Mouse (Mus musculus) spleen, postnatal 36 days (tissue): Measurements from ENCODE around the gene Fat4.

Experiments used
- DNase-seq, 2 experiments: peaks; one replicate each; pipeline ENCODE4 v3.0.0; 2022; ENCODE audit warnings: low spot score in 2 of 2, mixed read lengths in 1 of 2

Gene Fat4

GRCm38 (mm10) chr3:38907676-38908425 lies 21.1 kb downstream of the Fat4 start:
- DNase-seq = no peak

- no peak for DNase-seq
Observed at GRCm38 (mm10) chr3:38908426-38909111, 21.8 kb downstream of the Fat4 start.

GRCm38 (mm10) chr3:38912768-38913487 lies 26.2 kb downstream of the Fat4 start:
- DNase-seq = no peak

- DNase-seq = no peak
Observed at GRCm38 (mm10) chr3:38913488-38914105, 26.9 kb downstream of the Fat4 start.

GRCm38 (mm10) chr3:38918926-38919325 lies 32.2 kb downstream of the Fat4 start:
- no peak for DNase-seq

GRCm38 (mm10) chr3:38921031-38921430 lies 34.3 kb downstream of the Fat4 start:
- no peak for DNase-seq

- DNase-seq = no peak
Observed at GRCm38 (mm10) chr3:38923251-38923686, 36.5 kb downstream of the Fat4 start.

GRCm38 (mm10) chr3:38928076-38928686 lies 41.4 kb downstream of the Fat4 start:
- no peak for DNase-seq

- no peak for DNase-seq
Observed at GRCm38 (mm10) chr3:38928751-38929150, 42.0 kb downstream of the Fat4 start.

- DNase-seq = no peak
Observed at GRCm38 (mm10) chr3:38934780-38935179, 48.0 kb downstream of the Fat4 start.

- DNase-seq = no peak
Observed at GRCm38 (mm10) chr3:38936485-38936884, 49.7 kb downstream of the Fat4 start.

- no peak for DNase-seq
Observed at GRCm38 (mm10) chr3:38937159-38937558, 50.4 kb downstream of the Fat4 start.

GRCm38 (mm10) chr3:38938136-38938535 lies 51.4 kb downstream of the Fat4 start:
- DNase-seq = no peak

GRCm38 (mm10) chr3:38939573-38939972 lies 52.8 kb downstream of the Fat4 start:
- no peak for DNase-seq

- no peak for DNase-seq
Observed at GRCm38 (mm10) chr3:38940327-38940726, 53.6 kb downstream of the Fat4 start.

GRCm38 (mm10) chr3:38945157-38945556 lies 58.4 kb downstream of the Fat4 start:
- DNase-seq = no peak

GRCm38 (mm10) chr3:38947706-38948105 lies 61.0 kb downstream of the Fat4 start:
- DNase-seq = no peak

GRCm38 (mm10) chr3:38952602-38953001 lies 65.9 kb downstream of the Fat4 start:
- DNase-seq = no peak

GRCm38 (mm10) chr3:38954196-38954595 lies 67.5 kb downstream of the Fat4 start:
- no peak for DNase-seq

GRCm38 (mm10) chr3:38956012-38956648 lies 69.4 kb downstream of the Fat4 start:
- no peak for DNase-seq

- DNase-seq = no peak
Observed at GRCm38 (mm10) chr3:38957186-38957585, 70.4 kb downstream of the Fat4 start.
